Mouse (Mus musculus): ENCODE data around the gene Pomp.

Pomp gene

DNA sequence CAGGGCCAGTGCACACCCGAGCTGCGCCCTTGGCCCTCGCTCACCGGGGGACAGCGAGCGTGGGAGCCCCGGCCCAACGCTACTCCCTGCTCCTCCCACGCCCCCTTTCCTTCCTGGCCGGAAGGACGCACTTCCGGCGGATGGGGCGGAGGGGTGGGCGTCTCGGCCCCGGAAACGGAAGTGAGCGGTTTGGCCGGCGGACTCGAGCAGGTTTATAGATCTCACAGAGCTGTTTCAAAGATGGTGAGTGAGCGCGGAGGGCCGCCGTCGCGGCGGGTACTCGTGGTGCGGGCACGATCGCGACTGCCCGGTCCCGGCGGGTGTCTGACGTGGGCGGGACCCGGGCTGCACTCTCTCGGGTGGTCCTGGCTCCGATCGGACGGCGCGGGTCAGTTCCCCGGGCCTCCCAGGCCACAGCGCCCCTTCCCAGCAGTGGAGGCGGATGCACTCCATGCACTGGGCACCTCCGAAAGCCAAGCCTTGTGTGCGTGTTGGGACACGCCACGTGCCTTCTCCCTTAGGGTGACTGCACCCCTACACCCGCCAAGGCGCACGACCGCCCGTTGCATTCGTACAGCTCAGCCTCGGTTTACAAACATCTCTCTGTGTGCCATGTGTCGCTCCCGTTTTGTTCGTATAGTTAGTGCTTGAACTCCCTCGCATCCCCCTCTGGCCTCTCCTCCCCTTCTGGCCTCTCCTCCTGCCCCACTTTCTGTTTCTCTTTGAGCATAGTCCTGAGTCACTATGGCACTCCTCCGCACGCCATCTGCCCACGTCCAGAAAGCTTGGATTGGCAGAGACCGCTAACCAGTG lies at the start of gene Pomp:
Gene Pomp (plus strand): TSS at position 13 of the 813 bp plus-strand sequence.
- CTCF ChIA-PET, result no interaction called here

GRCm38 (mm10) chr5:147812255-147813040 lies 47.8 kb upstream of the Pomp start:
- CTCF ChIA-PET, result no interaction called here

DNA sequence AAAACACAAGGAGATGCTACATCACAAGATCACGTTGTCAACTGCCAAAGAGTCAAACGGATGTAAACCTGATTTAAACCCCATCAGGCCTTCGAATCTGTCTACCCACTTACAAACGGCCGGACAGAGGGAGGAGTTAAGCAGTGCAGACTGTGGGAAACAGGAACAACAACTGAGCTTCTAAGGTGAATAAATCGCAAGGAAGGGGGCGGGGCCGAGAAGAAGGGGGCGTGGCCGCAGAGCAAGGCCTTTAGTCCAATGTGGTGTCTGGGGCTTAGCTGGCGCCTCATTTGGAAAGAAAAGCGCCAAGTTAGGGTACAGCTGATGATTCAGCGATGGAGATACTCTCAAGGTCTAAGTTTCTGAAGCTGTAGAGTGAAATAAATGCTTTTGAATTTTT lies 45.3 kb upstream of the Pomp start:
- CTCF ChIA-PET, result no interaction called here

- CTCF ChIA-PET, result no interaction called here
These were observed 44.7 kb upstream of the Pomp start for GRCm38 (mm10) chr5:147815592-147815991.

GRCm38 (mm10) chr5:147816465-147816864 lies 43.8 kb upstream of the Pomp start:
- CTCF ChIA-PET, result no interaction called here

GRCm38 (mm10) chr5:147817747-147818496 lies 42.3 kb upstream of the Pomp start:
- CTCF ChIA-PET, result no interaction called here

GRCm38 (mm10) chr5:147818866-147819265 lies 41.4 kb upstream of the Pomp start:
- CTCF ChIA-PET, result no interaction called here

GRCm38 (mm10) chr5:147819895-147820294 lies 40.4 kb upstream of the Pomp start:
- CTCF ChIA-PET, result no interaction called here

GRCm38 (mm10) chr5:147824021-147824605 lies 36.1 kb upstream of the Pomp start:
- CTCF ChIA-PET, result no interaction called here

- CTCF ChIA-PET, result no interaction called here
These were observed 34.8 kb upstream of the Pomp start for GRCm38 (mm10) chr5:147825375-147825969.

- CTCF ChIA-PET, result no interaction called here
These were observed 34.2 kb upstream of the Pomp start for GRCm38 (mm10) chr5:147826091-147826490.

- CTCF ChIA-PET, result no interaction called here
These were observed 33.7 kb upstream of the Pomp start for GRCm38 (mm10) chr5:147826546-147826945.

- CTCF ChIA-PET, result no interaction called here
These were observed 31.4 kb upstream of the Pomp start for GRCm38 (mm10) chr5:147828846-147829245.

GRCm38 (mm10) chr5:147832842-147833241 lies 27.4 kb upstream of the Pomp start:
- CTCF ChIA-PET, result no interaction called here

DNA sequence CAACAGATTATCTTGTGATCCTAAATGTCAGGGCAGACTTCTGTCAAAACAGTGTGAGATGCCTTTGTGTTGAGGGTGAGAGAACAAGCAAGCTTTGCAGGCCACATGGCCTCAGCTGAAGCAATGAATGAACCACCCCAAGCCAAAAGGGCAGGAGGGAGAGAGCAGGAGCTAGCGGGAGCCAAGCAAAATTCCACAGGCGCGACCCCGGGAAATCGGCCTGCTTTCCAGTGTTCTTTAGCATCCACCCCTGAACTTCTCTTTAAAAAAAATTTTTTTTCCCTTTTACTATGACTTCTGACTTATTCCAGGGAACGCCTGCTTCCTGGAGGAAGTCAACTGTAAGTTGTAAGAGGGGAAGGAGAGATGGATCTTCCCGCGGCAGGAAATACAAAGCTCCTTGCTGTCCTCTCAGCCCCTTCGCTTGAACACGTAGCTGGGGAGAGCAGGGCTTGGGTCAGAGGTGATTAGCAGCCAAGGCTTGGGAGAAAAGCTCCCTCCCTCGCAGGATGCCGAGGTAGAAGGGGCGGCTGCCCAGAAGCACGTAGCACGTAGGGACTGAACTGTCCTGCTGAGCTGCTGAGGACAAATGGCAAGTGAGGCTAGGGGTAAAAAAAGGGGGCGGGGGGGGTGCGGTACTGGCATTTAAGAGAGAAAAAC lies 25.3 kb upstream of the Pomp start:
- CTCF ChIA-PET, result no interaction called here

GRCm38 (mm10) chr5:147839418-147839817 lies 20.8 kb upstream of the Pomp start:
- CTCF ChIA-PET, result no interaction called here

GRCm38 (mm10) chr5:147843340-147843739 lies 16.9 kb upstream of the Pomp start:
- CTCF ChIA-PET, result no interaction called here

- CTCF ChIA-PET, result no interaction called here
These were observed 14.9 kb upstream of the Pomp start for GRCm38 (mm10) chr5:147845319-147845718.

GRCm38 (mm10) chr5:147847361-147847760 lies 12.9 kb upstream of the Pomp start:
- CTCF ChIA-PET, result interaction anchor here (0.9 kb wide), 1 partner anchor 15 kb away, joined by 5 read pairs; no protein-coding TSS in a partner anchor

DNA sequence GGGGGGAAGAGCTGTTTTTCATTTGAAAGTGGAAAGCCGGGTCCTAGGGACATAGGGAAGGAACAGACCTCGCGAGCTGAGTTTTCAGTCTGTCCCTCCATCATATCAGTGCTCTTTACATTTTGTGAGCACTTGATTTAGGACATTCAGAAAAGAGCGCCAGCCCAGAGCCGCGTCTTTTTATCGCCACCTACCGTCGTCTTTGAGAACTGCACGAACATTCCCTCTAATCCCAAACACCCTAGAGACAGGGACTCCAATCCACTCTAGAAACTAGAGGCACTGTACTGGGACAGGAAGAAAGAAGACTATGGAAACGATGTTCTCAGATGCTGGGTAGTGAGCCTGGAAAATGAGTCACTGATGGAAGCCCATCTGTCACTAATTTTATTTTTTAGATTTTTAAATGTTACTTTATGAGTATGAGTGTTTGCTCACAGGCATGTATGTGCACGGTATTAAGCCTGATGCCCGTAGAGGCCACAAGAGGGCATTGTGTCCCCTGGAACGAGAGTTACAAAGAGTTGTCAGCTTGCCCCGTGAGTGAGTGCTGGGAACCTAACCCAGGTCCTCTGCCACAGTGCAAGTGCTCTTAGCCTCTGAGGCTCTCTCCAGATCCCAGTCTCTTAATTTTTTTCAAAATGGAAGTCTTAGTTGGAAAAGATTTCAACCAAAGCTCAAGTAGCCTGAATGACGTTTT lies 11.9 kb upstream of the Pomp start:
- CTCF ChIA-PET, result interaction anchor here (0.9 kb wide), 1 partner anchor 14 kb away, joined by 5 read pairs; no protein-coding TSS in a partner anchor

Measured in spleen, embryonic (tissue).